In the genomic region with DNA sequence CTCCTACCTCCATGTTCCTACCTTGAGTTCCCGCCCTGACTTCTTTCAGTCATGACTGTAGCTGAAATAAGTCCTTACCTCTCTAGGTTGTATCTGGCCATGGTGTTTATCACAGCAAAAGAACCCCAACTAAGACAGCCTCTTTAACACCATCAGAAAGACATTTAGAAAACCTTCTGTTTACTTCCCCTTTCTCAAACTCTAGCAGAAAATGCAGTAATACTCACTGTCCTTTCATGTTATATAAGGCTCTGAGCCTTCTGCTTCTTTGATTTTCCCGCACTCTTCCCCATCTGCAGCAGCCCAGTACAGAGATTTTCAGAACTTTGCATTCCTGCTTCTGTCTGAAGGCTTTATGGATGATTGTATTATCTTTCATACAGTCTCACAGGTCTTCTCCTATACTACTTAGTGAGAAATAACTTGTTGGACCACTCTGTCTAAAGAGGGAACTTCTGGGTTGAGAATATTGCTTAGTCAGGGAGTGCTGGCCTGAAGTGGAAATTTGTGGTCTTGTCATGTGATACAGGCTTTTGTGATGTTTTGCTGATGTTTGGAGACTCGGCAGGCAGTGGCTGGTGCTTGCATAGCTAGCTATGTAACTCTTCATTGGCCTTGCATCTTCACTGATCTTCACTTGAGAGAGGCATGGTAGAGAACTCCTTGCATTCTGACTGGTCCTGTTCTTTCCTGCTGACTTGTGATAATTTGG, we compare ENCODE assay signal across 25 mouse cellular contexts.
DNase-seq lines count a peak whose midpoint lies in the region; ATAC-seq lines count a peak whose summit lies in the region.
"Had no signal": no experiment of that assay in that cellular context is flagged by ENCODE, and none has a peak within 500 bp of the region (broad histone marks: within the 10 kb centered on the region; RNA-seq: fewer than 3 reads in every experiment).

No protein-coding gene starts in this region.

- H3K27ac ChIP-seq in heart, embryonic 12.5 days (ENCODE audit: poor library complexity, severe bottlenecking): no peak overlapping the region
- H3K27ac ChIP-seq in limb, embryonic 10.5 days: no peak overlapping the region
- H3K27ac ChIP-seq in midbrain, embryonic 16.5 days (ENCODE audit: low read length): no peak overlapping the region
- H3K27ac ChIP-seq: embryonic facial prominence, embryonic 10.5 days; forebrain, embryonic 15.5 days; heart, embryonic 13.5 days; hindbrain, embryonic 13.5 days; liver, embryonic 12.5 days; lung, embryonic 15.5 days had no signal

- H3K9me3 ChIP-seq in heart, embryonic 12.5 days (replicated peaks): 0 out of 2 replicates have a peak, but pooled peaks cover 3% of the 10 kb centered on the region
- H3K9me3 ChIP-seq in limb, embryonic 10.5 days (replicated peaks): no peaks in the 10 kb centered on the region
- no peaks in the 10 kb centered on the region for H3K9me3 ChIP-seq in midbrain, embryonic 16.5 days (replicated peaks; ENCODE audit: control insufficient read depth, low read length, poor library complexity, severe bottlenecking)
- H3K9me3 ChIP-seq: embryonic facial prominence, embryonic 10.5 days; forebrain, embryonic 15.5 days; hindbrain, embryonic 13.5 days; liver, embryonic 12.5 days; lung, embryonic 15.5 days had no signal

- no peak overlapping the region for H3K4me2 ChIP-seq in heart, embryonic 12.5 days
- H3K4me2 ChIP-seq in midbrain, embryonic 16.5 days (ENCODE audit: low read length): no peak overlapping the region
- H3K4me2 ChIP-seq: forebrain, embryonic 15.5 days; heart, embryonic 13.5 days; hindbrain, embryonic 13.5 days; liver, embryonic 12.5 days; lung, embryonic 15.5 days; midbrain, embryonic 11.5 days had no signal

- no peak overlapping the region for H3K4me3 ChIP-seq in heart, embryonic 12.5 days
- H3K4me3 ChIP-seq in limb, embryonic 10.5 days: no peak overlapping the region
- no peak overlapping the region for H3K4me3 ChIP-seq in midbrain, embryonic 16.5 days (ENCODE audit: low read depth, low read length)
- H3K4me3 ChIP-seq: embryonic facial prominence, embryonic 10.5 days; forebrain, embryonic 15.5 days; heart, embryonic 13.5 days; hindbrain, embryonic 13.5 days; liver, embryonic 12.5 days; lung, embryonic 15.5 days had no signal

- ATAC-seq in heart, embryonic 12.5 days (ENCODE audit: insufficient number of reproducible peaks, low FRiP score): no peak
- ATAC-seq in midbrain, embryonic 16.5 days: no peak
- ATAC-seq: CD4-positive, CD25-positive, alpha-beta regulatory T cell, adult 4 months; forebrain, embryonic 15.5 days; liver, embryonic 12.5 days; Patski had no signal

- H3K27me3 ChIP-seq in heart, embryonic 12.5 days (replicated peaks): no peaks in the 10 kb centered on the region
- H3K27me3 ChIP-seq in limb, embryonic 10.5 days (ENCODE audit: low read depth, poor library complexity, severe bottlenecking): no peaks in the 10 kb centered on the region
- H3K27me3 ChIP-seq in midbrain, embryonic 16.5 days (ENCODE audit: control insufficient read depth, insufficient read depth, low read depth, low read length): no peaks in the 10 kb centered on the region
- H3K27me3 ChIP-seq: forebrain, embryonic 15.5 days; heart, embryonic 13.5 days; hindbrain, embryonic 13.5 days; liver, embryonic 12.5 days; lung, embryonic 15.5 days; Patski had no signal

- WGBS in heart, embryonic 12.5 days: 84% methylated on average over 3 of the region's 3 CpGs
- WGBS in limb, embryonic 10.5 days: 90% methylated on average over 3 of the region's 3 CpGs
- WGBS in midbrain, embryonic 16.5 days: 85% methylated on average over 3 of the region's 3 CpGs

- no peaks in the 10 kb centered on the region for H3K4me1 ChIP-seq in heart, embryonic 12.5 days (replicated peaks)
- H3K4me1 ChIP-seq in limb, embryonic 10.5 days: peaks cover 5% of the 10 kb centered on the region
- H3K4me1 ChIP-seq in midbrain, embryonic 16.5 days (ENCODE audit: control insufficient read depth, insufficient read depth, low read length): no peaks in the 10 kb centered on the region
- H3K4me1 ChIP-seq: forebrain, embryonic 15.5 days; heart, embryonic 13.5 days; hindbrain, embryonic 13.5 days; liver, embryonic 12.5 days; lung, embryonic 15.5 days had no signal

- DNase-seq in heart, adult 8-10 months (ENCODE audit: low spot score): peak; percentile 41
- peak; percentile 4 to 16 for DNase-seq in spleen, postnatal 36 days (ENCODE audit: low spot score in 2 of 2)
- no peak for DNase-seq in spleen, adult 18-20 months
- peak; percentile 3 for DNase-seq in limb, embryonic 10.5 days (ENCODE audit: low spot score)
- DNase-seq in neural tube, embryonic 10.5 days (ENCODE audit: extremely low spot score, low spot score): no peak
- no peak for DNase-seq in gastrocnemius, postnatal 10 days
- DNase-seq: adrenal gland, adult 2 months; cerebellum, adult 9-10 months; gastrocnemius, postnatal 14 days; heart, postnatal 14 days; kidney, adult 9 months; kidney, postnatal 14 days; lung, postnatal 36 days; thymus, postnatal 14 days had no signal

- no peaks in the 10 kb centered on the region for H3K36me3 ChIP-seq in heart, embryonic 12.5 days
- H3K36me3 ChIP-seq in limb, embryonic 10.5 days: no peaks in the 10 kb centered on the region
- no peaks in the 10 kb centered on the region for H3K36me3 ChIP-seq in midbrain, embryonic 16.5 days (ENCODE audit: control insufficient read depth, insufficient read depth, low read length)
- H3K36me3 ChIP-seq: embryonic facial prominence, embryonic 10.5 days; forebrain, embryonic 15.5 days; heart, embryonic 13.5 days; hindbrain, embryonic 13.5 days; liver, embryonic 12.5 days; lung, embryonic 15.5 days had no signal

- no peak overlapping the region for H3K9ac ChIP-seq in heart, embryonic 12.5 days
- H3K9ac ChIP-seq in midbrain, embryonic 16.5 days (ENCODE audit: low read depth, low read length): no peak overlapping the region
- H3K9ac ChIP-seq: forebrain, embryonic 15.5 days; heart, embryonic 13.5 days; hindbrain, embryonic 13.5 days; liver, embryonic 12.5 days; lung, embryonic 15.5 days had no signal

Comparison
In these comparisons a context has a peak if more than half of its experiments do, and no peak if none do; other contexts are left out.
1. DNase-seq: peak in heart, adult 8-10 months (single experiment), spleen, postnatal 36 days (2 of 2) and limb, embryonic 10.5 days (single experiment); none in spleen, adult 18-20 months (0 of 2), neural tube, embryonic 10.5 days (single experiment) and gastrocnemius, postnatal 10 days (single experiment).